Mouse (Mus musculus) liver, postnatal 0 days (tissue): Measurements from ENCODE around the gene Wdr70.

Experiments
- CTCF ChIP-seq: sonication (generic); IDR thresholded peaks from 2 replicates; pipeline ENCODE4 v1.5.1; 2016; ENCODE audit warnings: antibody characterized with exemption, low read depth
- EP300 ChIP-seq: IDR thresholded peaks from 2 replicates; pipeline ENCODE4 v1.6.1; 2016; ENCODE audit warnings: antibody characterized with exemption, low read depth, mild to moderate bottlenecking

GRCm38 (mm10) chr15:7934105-7934504 is 164.9 kb downstream of the Wdr70 start:
- no peak for TF ChIP-seq CTCF
- no peak for TF ChIP-seq EP300
